Mouse (Mus musculus) hindbrain, embryonic 10.5 days (tissue): ENCODE data around the gene Myo1e. TPM values are rescaled to one million over a fixed set of nuclear protein-coding genes. Genes with fewer than 3 reads are reported as not detected.

Source experiments
- DNase-seq: peaks from one replicate; pipeline ENCODE4 v3.0.0-alpha.2; 2017; ENCODE audit warnings: low spot score
- H3K27ac ChIP-seq: fragments of 300-500 bp; sonication (generic); 2 replicates; pipeline ENCODE4 v1.5.1; 2016; ENCODE audit warnings: mild to moderate bottlenecking, moderate library complexity
- H3K27me3 ChIP-seq: fragments of 300-500 bp; sonication (generic); 2 replicates; pipeline ENCODE4 v1.6.1; 2016; ENCODE audit warnings: mild to moderate bottlenecking; ENCODE audit not compliant: poor library complexity, insufficient read depth, severe bottlenecking
- H3K36me3 ChIP-seq: fragments of 300-500 bp; sonication (generic); 2 replicates; pipeline ENCODE4 v1.6.1; 2016; ENCODE audit warnings: mild to moderate bottlenecking, moderate library complexity
- H3K4me1 ChIP-seq: fragments of 300-500 bp; sonication (generic); replicated peaks from 2 replicates; pipeline ENCODE4 v1.6.1; 2016; ENCODE audit warnings: mild to moderate bottlenecking
- H3K4me3 ChIP-seq: fragments of 300-500 bp; sonication (generic); 2 replicates; pipeline ENCODE4 v1.5.1; 2016; ENCODE audit warnings: mild to moderate bottlenecking, moderate library complexity
- H3K9me3 ChIP-seq: fragments of 300-500 bp; sonication (generic); 2 replicates; pipeline ENCODE4 v1.6.1; 2016; ENCODE audit warnings: mild to moderate bottlenecking, moderate library complexity
- WGBS: fragments of 180-500 bp; shearing (Covaris S2); methylation state at CpG from one replicate; pipeline ENCODE4 v1.1.7; 2016; 5-methylcytosine and 5-hydroxymethylcytosine counted together
- polyA plus RNA-seq: library from polyadenylated mRNA; unstranded; fragments of >200 nt; fragmentation: Nextera tagmentation; extraction: Ambion mirVana; gene quantifications from 2 replicates; pipeline ENCODE4 v1.2.1, GENCODE M21; 2016

Myo1e gene
- polyA plus RNA-seq, 1 experiment from 2014 or later = 12.6 TPM

DNA sequence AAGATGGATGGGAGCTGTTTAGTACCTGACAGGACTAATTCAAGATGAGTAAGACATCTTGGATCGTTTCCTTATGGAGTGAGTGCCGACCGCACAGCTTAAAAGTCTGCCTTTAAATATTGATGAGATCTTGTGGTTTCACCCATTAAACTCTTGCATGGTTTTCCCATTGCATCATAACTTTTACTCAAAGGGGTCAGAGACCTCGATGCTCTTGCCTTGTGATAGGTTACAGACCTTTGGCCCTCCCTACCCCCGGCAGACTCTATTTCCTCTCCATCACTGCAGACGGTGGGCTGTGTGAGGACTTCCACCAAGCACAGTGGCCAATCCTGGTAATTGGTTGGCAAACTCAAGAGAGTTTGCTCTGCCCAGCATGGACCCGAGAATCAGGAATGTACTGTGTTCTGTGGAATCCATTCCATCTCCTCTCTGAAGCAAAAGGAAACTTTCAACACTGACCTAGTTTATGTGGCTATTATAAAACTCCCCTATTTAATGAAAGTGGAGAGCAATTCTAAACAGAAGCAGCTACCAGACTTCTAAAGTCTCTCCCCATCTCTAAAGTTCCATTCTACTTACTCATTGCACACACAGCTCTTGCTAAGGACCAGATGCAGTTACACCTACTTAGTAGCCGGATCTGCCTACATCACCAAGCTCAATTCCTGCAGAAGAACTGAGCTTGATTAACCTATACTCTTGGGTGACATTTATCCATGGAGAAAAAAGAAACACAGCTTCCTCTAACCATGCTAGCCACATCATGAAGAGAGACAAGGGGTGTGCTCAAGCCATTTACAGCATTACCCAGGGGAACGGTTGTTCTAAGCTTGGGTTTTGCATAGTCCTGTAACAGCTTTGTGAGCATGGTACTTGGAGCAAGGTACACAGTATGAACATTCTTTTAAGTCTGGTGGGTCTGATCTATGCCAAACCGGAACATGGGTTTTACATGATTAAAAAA, 25.2 kb downstream of the Myo1e start:
- no peaks in the 10 kb centered on the region for H3K9me3 ChIP-seq
- no peak for DNase-seq
- WGBS = 90% methylated on average over 10 of the region's 10 CpGs
- no peaks in the 10 kb centered on the region for H3K27me3 ChIP-seq
- no peak overlapping the region for H3K27ac ChIP-seq
- no peaks in the 10 kb centered on the region for H3K36me3 ChIP-seq
- H3K4me1 ChIP-seq = no peaks in the 10 kb centered on the region
- H3K4me3 ChIP-seq = no peak overlapping the region

DNA sequence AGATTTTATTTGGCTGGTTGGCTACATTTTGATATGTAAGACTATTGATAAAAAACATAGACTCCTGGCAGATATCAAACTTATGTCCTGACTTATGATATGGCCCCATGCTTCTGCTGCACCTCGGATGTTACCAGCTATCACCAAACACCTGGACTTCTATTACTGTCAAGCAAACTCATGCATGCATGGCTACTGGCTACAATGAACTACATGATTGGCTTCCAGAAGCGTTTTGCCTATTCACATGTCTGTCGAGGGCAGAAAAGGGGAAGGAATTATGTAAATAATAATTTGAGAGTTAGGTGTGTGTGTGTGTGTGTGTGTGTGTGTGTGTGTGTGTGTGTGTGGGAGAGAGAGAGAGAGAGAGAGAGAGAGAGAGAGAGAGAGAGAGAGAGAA, 30.0 kb downstream of the Myo1e start:
- Histone ChIP-seq H3K27me3 (no peaks in the 10 kb centered on the region), H3K27ac (no peak overlapping the region), H3K4me1 (peaks cover 7% of the 10 kb centered on the region; the same call in 1 of the 2 replicates), H3K36me3 (no peaks in the 10 kb centered on the region), H3K9me3 (no peaks in the 10 kb centered on the region), H3K4me3 (no peak overlapping the region)
- DNase-seq = no peak
- WGBS = 90% methylated on average over 3 of the region's 3 CpGs

DNA sequence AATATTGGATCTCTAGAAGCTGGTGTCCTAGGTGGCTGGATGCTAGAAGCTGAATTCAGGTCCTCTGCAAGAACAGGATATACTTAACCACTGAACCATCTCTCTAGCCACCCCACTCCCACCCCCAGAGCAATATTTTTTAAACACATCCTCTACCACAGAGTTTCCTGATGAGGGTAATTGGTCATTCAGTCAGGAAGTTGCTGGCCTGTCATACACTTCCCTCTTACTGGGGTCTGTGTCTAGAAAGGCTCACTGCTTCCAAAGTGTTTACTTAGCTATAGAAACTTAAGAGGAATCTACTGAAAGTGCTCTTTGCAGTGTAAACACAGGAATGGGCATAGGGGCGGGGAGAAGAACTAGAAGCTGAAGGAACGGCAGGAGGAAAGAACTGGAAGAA, 30.4 kb downstream of the Myo1e start:
- Histone ChIP-seq H3K27ac (no peak overlapping the region), H3K9me3 (no peaks in the 10 kb centered on the region), H3K27me3 (no peaks in the 10 kb centered on the region), H3K36me3 (no peaks in the 10 kb centered on the region), H3K4me3 (no peak overlapping the region), H3K4me1 (peaks cover 11% of the 10 kb centered on the region)
- WGBS = 58% methylated on average over 2 of the region's 2 CpGs
- no peak for DNase-seq

DNA sequence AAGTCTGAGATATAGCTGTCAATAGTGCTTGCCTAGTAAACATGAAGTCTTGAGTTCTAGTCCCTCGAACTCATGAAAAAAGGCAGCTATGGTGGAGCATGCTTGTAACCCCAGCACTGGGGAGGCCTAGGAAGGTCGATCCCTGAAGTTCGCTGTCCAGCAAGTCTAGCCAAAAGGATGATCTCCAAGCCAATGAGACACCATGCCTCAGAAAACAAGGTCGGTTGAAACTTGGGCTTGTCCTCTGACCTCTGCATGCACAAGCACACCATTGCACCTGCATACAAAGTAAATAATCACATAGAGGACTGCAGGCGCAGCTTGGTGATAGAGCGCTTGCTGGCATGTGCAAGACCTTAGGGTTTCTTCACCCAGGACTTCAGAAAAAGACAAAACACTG, 31.2 kb downstream of the Myo1e start:
- no peaks in the 10 kb centered on the region for H3K9me3 ChIP-seq
- no peak overlapping the region for H3K27ac ChIP-seq
- H3K27me3 ChIP-seq = no peaks in the 10 kb centered on the region
- no peaks in the 10 kb centered on the region for H3K36me3 ChIP-seq
- no peak for DNase-seq
- peaks cover 18% of the 10 kb centered on the region for H3K4me1 ChIP-seq
- WGBS = 91% methylated on average over 6 of the region's 6 CpGs
- H3K4me3 ChIP-seq = no peak overlapping the region

DNA sequence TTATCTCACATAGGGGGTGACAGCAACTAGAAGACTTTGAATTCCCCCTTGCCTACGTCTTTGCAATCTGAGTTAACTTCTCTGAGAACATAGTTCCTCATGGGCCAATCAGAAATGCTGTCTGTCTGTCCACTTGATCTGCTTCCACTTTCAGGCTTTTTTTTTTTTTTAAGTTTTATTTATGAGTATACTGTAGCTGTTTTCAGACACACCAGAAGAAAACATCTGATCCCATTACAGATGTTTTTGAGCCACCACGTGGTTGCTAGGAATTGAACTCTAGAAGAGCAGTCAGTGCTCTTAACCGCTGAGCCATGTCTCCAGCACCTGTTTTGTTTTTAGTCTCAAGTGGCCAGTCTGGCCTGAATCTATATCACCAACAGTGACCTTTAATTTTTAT, 32.1 kb downstream of the Myo1e start:
- 85% methylated on average over 3 of the region's 3 CpGs for WGBS
- H3K4me1 ChIP-seq = peaks cover 22% of the 10 kb centered on the region
- no peaks in the 10 kb centered on the region for H3K36me3 ChIP-seq
- H3K4me3 ChIP-seq = no peak overlapping the region
- H3K9me3 ChIP-seq = no peaks in the 10 kb centered on the region
- H3K27me3 ChIP-seq = no peaks in the 10 kb centered on the region
- H3K27ac ChIP-seq = no peak overlapping the region
- DNase-seq = no peak

DNA sequence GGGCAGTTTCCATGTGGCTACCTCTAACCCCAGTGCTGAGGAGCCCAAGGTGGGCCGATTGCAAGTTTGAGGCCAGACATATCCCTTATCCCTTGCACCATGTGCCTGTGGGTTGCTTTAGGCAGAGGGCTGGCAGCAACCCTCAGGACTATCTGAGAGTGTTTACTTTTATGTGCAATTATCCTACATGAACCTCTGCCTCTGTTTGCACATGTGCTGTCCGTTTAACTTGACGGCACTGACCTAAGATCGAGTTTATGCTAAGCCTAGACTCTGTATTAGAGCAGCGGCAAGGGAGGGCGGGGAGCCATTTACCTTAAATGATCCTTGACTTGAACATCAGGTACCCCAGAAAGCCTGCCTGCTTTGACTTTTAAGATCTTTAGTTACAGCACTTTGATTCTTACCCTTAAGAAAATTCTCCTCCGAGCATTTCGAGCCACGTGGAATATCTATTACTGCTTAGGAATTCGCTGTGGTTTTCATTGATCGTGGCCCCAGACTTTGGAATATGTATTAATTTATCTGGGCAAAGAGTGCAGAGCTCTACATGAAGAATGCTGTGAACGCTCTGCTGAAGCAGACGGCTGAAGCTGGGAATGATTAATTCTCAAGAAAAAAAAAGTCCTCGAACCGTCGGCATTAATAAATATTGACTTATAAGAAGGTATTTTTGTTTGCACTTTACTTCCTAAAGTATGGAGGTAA, 33.7 kb downstream of the Myo1e start:
- H3K36me3 ChIP-seq = no peaks in the 10 kb centered on the region
- H3K27ac ChIP-seq = no peak overlapping the region
- H3K9me3 ChIP-seq = no peaks in the 10 kb centered on the region
- no peak overlapping the region for H3K4me3 ChIP-seq
- H3K27me3 ChIP-seq = no peaks in the 10 kb centered on the region
- DNase-seq = no peak
- 84% methylated on average over 16 of the region's 16 CpGs for WGBS
- H3K4me1 ChIP-seq = peaks cover 22% of the 10 kb centered on the region

DNA sequence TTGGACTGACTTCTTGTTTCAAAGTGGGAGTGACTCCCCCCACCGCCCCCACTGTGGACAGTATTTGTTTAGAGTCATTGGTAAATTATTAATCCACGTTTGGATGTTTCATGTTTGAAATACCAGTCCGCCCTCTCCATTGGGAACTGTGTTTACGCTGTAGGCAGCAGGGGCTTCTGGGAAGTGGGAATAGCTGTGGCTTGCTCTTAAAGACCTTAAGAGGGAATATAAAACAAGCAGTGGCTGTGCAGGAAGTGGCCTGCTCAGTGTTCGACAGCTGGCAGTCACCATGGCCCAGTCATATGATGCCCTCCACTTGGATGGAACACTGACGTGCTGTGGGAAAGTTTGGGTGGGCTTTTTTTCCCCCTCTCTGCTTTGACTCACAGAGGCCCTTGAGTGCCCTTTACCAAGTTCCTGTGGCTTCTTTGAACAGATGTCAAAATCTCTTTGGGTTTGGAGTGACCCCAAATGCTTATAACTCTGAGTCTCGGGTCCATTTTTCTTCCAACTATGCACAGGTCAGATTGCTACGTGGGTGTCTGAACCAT, 34.3 kb downstream of the Myo1e start:
- Histone ChIP-seq H3K9me3 (no peaks in the 10 kb centered on the region), H3K4me3 (no peak overlapping the region), H3K36me3 (no peaks in the 10 kb centered on the region), H3K4me1 (peaks cover 25% of the 10 kb centered on the region), H3K27me3 (no peaks in the 10 kb centered on the region), H3K27ac (no peak overlapping the region)
- no peak for DNase-seq
- 76% methylated on average over 8 of the region's 8 CpGs for WGBS

DNA sequence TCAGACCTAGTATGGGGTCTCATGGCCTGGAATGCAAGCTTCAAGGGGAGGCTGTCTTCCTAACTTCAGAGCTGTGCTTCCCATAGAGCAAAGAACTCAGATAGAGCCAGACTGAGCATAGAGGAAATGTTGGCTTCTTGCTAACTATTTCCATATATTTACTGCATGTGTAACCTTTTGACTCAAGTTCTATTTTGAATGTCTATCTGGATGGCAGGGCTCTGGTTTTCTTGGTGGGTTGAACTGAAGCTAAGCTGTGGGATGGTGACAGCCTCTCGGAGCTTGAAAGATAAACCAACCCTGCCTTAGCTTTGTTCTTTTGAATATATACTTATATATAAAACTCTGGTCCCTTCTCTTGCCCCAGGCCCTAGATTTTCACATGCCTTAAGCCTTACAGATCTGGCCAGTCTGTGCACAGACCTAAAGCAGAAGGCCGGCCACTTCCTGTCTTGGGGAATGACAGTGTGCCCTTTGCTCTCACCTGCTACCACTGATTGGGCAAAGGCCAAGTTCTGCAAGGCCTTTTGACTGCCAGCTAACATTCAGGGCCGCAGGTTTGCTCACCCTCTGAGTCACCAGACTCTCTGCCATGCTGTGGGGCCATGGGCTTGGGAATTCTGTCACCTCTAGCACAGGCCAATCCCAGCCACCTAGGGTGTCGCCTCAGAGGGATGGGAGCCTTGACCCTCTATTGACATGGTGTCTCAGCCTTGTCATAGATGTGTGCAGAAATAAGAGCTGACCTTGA, 35.1 kb downstream of the Myo1e start:
- H3K27ac ChIP-seq = no peak overlapping the region; the same call in 1 of the 2 replicates
- 83% methylated on average over 4 of the region's 4 CpGs for WGBS
- H3K4me3 ChIP-seq = no peak overlapping the region
- H3K36me3 ChIP-seq = no peaks in the 10 kb centered on the region
- no peak for DNase-seq
- H3K4me1 ChIP-seq = peaks cover 26% of the 10 kb centered on the region
- no peaks in the 10 kb centered on the region for H3K9me3 ChIP-seq
- no peaks in the 10 kb centered on the region for H3K27me3 ChIP-seq

DNA sequence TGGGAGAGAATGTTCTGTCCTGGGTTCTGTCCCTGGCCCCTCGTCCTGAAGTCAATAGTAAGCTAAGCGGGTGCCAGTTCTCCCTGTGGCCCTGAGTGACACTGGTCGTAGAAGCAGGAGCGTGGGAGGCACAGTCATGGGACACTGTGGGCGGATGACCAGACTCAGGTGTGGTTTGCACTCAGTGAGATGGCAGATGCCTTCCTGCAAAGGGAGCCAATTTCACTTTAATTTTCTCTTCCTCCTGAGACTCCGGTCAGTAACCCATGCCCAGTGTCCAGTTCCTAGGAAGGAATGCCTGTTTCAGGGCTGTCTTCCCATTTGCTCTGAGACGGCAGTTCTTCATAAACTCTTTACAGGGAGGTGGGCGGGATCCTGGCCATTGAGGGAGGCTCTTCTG, 36.1 kb downstream of the Myo1e start:
- Histone ChIP-seq H3K9me3 (no peaks in the 10 kb centered on the region), H3K27ac (no peak overlapping the region), H3K4me1 (peaks cover 26% of the 10 kb centered on the region), H3K4me3 (no peak overlapping the region), H3K27me3 (no peaks in the 10 kb centered on the region), H3K36me3 (no peaks in the 10 kb centered on the region)
- 78% methylated on average over 8 of the region's 8 CpGs for WGBS
- no peak for DNase-seq

DNA sequence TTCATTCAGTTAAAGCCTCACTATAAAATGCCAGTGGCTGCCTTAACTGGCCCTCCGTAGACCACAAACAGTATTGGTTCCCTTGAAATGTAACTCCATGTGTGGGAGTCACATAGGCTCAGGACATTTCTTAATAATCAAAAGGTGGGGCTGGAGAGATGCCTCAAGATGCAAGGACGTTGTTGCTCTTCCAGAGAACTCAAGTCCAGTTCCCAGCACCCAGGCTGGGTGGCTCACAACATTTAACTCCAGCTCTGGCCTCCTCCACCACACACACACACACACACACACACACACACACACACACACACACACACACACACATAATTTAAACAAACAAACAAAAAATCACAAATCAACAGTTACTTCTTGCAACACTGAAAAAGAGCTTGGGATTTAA, 36.6 kb downstream of the Myo1e start:
- H3K27ac ChIP-seq = no peak overlapping the region
- H3K4me3 ChIP-seq = no peak overlapping the region
- DNase-seq = no peak
- H3K4me1 ChIP-seq = peaks cover 26% of the 10 kb centered on the region
- no peaks in the 10 kb centered on the region for H3K9me3 ChIP-seq
- WGBS = 86% methylated on average over 2 of the region's 2 CpGs
- H3K27me3 ChIP-seq = no peaks in the 10 kb centered on the region
- H3K36me3 ChIP-seq = no peaks in the 10 kb centered on the region

DNA sequence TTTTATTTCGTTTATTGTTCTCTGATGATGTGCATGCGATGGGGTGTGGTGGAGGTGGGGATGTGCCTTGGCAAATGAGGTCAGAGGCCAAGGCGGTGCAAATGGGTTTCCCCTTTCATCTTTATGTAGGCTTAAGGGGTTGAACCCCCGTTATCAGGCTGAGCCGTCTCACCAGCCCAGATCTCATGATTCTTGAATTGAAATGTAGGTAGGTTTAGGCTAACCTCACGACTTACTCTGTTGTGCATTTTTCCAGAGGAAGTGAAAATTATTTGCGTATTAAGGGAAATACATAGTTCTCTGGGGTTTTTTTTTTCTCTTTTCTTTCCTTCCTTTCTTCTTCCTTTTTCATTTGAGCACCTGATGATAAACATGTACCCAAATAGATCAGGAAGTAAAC, 37.0 kb downstream of the Myo1e start:
- WGBS = 75% methylated on average over 7 of the region's 7 CpGs
- Histone ChIP-seq H3K36me3 (no peaks in the 10 kb centered on the region), H3K4me3 (no peak overlapping the region), H3K27me3 (no peaks in the 10 kb centered on the region), H3K27ac (no peak overlapping the region), H3K9me3 (no peaks in the 10 kb centered on the region), H3K4me1 (peaks cover 26% of the 10 kb centered on the region)
- no peak for DNase-seq

DNA sequence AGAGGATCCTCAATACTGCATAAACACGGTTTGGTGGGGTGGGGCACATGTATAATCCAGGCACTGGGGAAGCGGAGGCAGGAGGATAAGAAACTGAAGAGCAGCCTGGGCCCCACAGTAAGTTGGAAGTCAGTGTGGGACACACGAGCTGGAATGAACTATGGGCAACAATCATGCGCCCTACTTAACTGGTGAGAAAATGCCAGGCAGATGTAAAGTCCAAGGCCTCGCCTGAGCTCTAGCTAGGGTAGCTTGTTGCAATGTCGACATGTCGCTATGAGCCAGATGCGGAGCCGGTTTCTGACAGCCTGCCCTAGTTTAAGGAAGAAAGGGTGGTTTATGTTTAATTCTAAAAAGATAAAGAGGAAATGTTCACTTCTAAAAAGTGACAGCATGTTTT, 37.9 kb downstream of the Myo1e start:
- peaks cover 31% of the 10 kb centered on the region for H3K4me1 ChIP-seq
- no peak for DNase-seq
- WGBS = 93% methylated on average over 9 of the region's 9 CpGs
- no peaks in the 10 kb centered on the region for H3K36me3 ChIP-seq
- no peaks in the 10 kb centered on the region for H3K27me3 ChIP-seq
- no peak overlapping the region for H3K4me3 ChIP-seq
- no peak overlapping the region for H3K27ac ChIP-seq
- H3K9me3 ChIP-seq = no peaks in the 10 kb centered on the region
